Mouse (Mus musculus) megakaryocyte, embryonic 14.5 days (primary cell): ENCODE data around the gene Lypd6b.

ENCODE experiments used
- FLI1 ChIP-seq: IDR thresholded peaks from 2 replicates; pipeline ENCODE4 v1.6.1; 2012; ENCODE audit warnings: low read length, inconsistent platforms, mixed read lengths
- GATA1 ChIP-seq: IDR thresholded peaks from 3 replicates; pipeline ENCODE4 v1.6.1; 2012; ENCODE audit warnings: mixed read lengths, low read length, inconsistent platforms, borderline replicate concordance

GRCm38 (mm10) chr2:49880507-49880906 lies 93.0 kb downstream of the Lypd6b start:
- no peak for TF ChIP-seq GATA1
- no peak for TF ChIP-seq FLI1
